In genomic region chr5:64383215-64383614, GRCm38 (mm10) we compare ENCODE assay signal across 14 mouse cellular contexts.
DNase-seq lines count a peak whose midpoint lies in the region; ATAC-seq and TF ChIP-seq lines count a peak whose summit lies in the region.
"Had no signal": no experiment of that assay in that cellular context is flagged by ENCODE, and none has a peak within 500 bp of the region (broad histone marks: within the 10 kb centered on the region; RNA-seq: fewer than 3 reads in every experiment).

No protein-coding gene starts in this region.

- H3K9me3 ChIP-seq in heart, embryonic 15.5 days (replicated peaks), result no peaks in the 10 kb centered on the region
- no peaks in the 10 kb centered on the region for H3K9me3 ChIP-seq in stomach, embryonic 14.5 days (ENCODE audit: control insufficient read depth, low read depth, low read length)
- no peaks in the 10 kb centered on the region for H3K9me3 ChIP-seq in stomach, postnatal 0 days (ENCODE audit: control insufficient read depth, low read length)
- no peaks in the 10 kb centered on the region for H3K9me3 ChIP-seq in limb, embryonic 10.5 days (replicated peaks)
- H3K9me3 ChIP-seq: forebrain, embryonic 15.5 days; G1E; heart, embryonic 12.5 days; hindbrain, embryonic 12.5 days had no signal

- no peak for DNase-seq in heart, postnatal 10 days
- DNase-seq in stomach, postnatal 0 days (ENCODE audit: low spot score), result no peak
- no peak for DNase-seq in limb, embryonic 10.5 days (ENCODE audit: low spot score)
- no peak for DNase-seq in left cerebral cortex, adult 2 months (ENCODE audit: extremely low spot score in 1 of 2, low spot score in 2 of 2)
- no peak for DNase-seq in testis, postnatal 14 days (ENCODE audit: low spot score)
- no peak for DNase-seq in MN1 (ENCODE audit: low spot score)
- DNase-seq: right cerebral cortex, adult 18-20 months had no signal

- intact Hi-C loops in heart, postnatal 10 days (cut with DNase I), result loop anchor here (2.0 kb wide), 1 partner anchor 124 kb away; no protein-coding TSS in a partner anchor
- intact Hi-C loops in left cerebral cortex, adult 2 months (cut with DNase I), result loop anchor here (2.0 kb wide), 2 partner anchors 94 to 122 kb away; no protein-coding TSS in a partner anchor

- WGBS in heart, embryonic 15.5 days, result 67% methylated on average over 4 of the region's 4 CpGs
- 45% methylated on average over 4 of the region's 4 CpGs for WGBS in stomach, embryonic 14.5 days
- 65% methylated on average over 4 of the region's 4 CpGs for WGBS in stomach, postnatal 0 days
- 39% methylated on average over 4 of the region's 4 CpGs for WGBS in limb, embryonic 10.5 days

- no peak overlapping the region for H3K9ac ChIP-seq in heart, embryonic 15.5 days
- no peak overlapping the region for H3K9ac ChIP-seq in stomach, embryonic 14.5 days (replicated peaks; ENCODE audit: low read depth, low read length)
- H3K9ac ChIP-seq in stomach, postnatal 0 days (ENCODE audit: low read length), result no peak overlapping the region
- H3K9ac ChIP-seq: forebrain, embryonic 15.5 days; heart, embryonic 12.5 days; hindbrain, embryonic 12.5 days had no signal

- TF ChIP-seq EP300 in stomach, postnatal 0 days (optimal IDR thresholded peaks at IDR 0.05), result no peak

- H3K4me2 ChIP-seq in heart, embryonic 15.5 days, result no peak overlapping the region
- H3K4me2 ChIP-seq in stomach, embryonic 14.5 days (replicated peaks; ENCODE audit: low read depth, low read length), result no peak overlapping the region
- no peak overlapping the region for H3K4me2 ChIP-seq in stomach, postnatal 0 days (replicated peaks; ENCODE audit: low read depth)
- H3K4me2 ChIP-seq: forebrain, embryonic 15.5 days; heart, embryonic 12.5 days; hindbrain, embryonic 12.5 days; midbrain, embryonic 11.5 days had no signal

- no peaks in the 10 kb centered on the region for H3K36me3 ChIP-seq in heart, embryonic 15.5 days
- H3K36me3 ChIP-seq in stomach, embryonic 14.5 days (ENCODE audit: control insufficient read depth, insufficient read depth, low read length), result no peaks in the 10 kb centered on the region
- H3K36me3 ChIP-seq in stomach, postnatal 0 days (ENCODE audit: control insufficient read depth, insufficient read depth, low read length), result no peaks in the 10 kb centered on the region
- H3K36me3 ChIP-seq in limb, embryonic 10.5 days, result no peaks in the 10 kb centered on the region
- H3K36me3 ChIP-seq: forebrain, embryonic 15.5 days; G1E; heart, embryonic 12.5 days; hindbrain, embryonic 12.5 days had no signal

- 0 out of 2 replicates have a peak overlapping the region, but pooled peaks have one; percentile 38 for H3K27ac ChIP-seq in heart, embryonic 15.5 days
- peak overlapping the region; percentile 64; the same call in 1 of the 2 replicates for H3K27ac ChIP-seq in stomach, embryonic 14.5 days (ENCODE audit: low read length)
- no peak overlapping the region for H3K27ac ChIP-seq in stomach, postnatal 0 days (replicated peaks)
- peak overlapping the region; percentile 33; the same call in 1 of the 2 replicates for H3K27ac ChIP-seq in limb, embryonic 10.5 days
- H3K27ac ChIP-seq in left cerebral cortex, adult 2 months, result no peak overlapping the region
- H3K27ac ChIP-seq: forebrain, embryonic 15.5 days; hindbrain, embryonic 12.5 days had no signal

- H3K27me3 ChIP-seq in heart, embryonic 15.5 days, result no peaks in the 10 kb centered on the region
- H3K27me3 ChIP-seq in stomach, embryonic 14.5 days (ENCODE audit: control insufficient read depth, insufficient read depth, low read length), result no peaks in the 10 kb centered on the region
- no peaks in the 10 kb centered on the region for H3K27me3 ChIP-seq in stomach, postnatal 0 days (ENCODE audit: control insufficient read depth, insufficient read depth, low read length)
- H3K27me3 ChIP-seq in limb, embryonic 10.5 days (ENCODE audit: low read depth, poor library complexity, severe bottlenecking), result no peaks in the 10 kb centered on the region
- H3K27me3 ChIP-seq: forebrain, embryonic 15.5 days; heart, embryonic 12.5 days; hindbrain, embryonic 12.5 days had no signal

- H3K4me3 ChIP-seq in heart, embryonic 15.5 days, result no peak overlapping the region
- no peak overlapping the region for H3K4me3 ChIP-seq in stomach, embryonic 14.5 days (ENCODE audit: low read depth, low read length)
- H3K4me3 ChIP-seq in stomach, postnatal 0 days (ENCODE audit: low read depth, low read length), result no peak overlapping the region
- H3K4me3 ChIP-seq in limb, embryonic 10.5 days, result no peak overlapping the region
- no peak overlapping the region for H3K4me3 ChIP-seq in left cerebral cortex, adult 2 months
- H3K4me3 ChIP-seq: forebrain, embryonic 15.5 days; heart, embryonic 12.5 days; hindbrain, embryonic 12.5 days had no signal

- no peak for TF ChIP-seq CTCF in stomach, postnatal 0 days (IDR thresholded peaks at IDR 0.05; ENCODE audit: low read depth)
- TF ChIP-seq CTCF in left cerebral cortex, adult 2 months (IDR thresholded peaks at IDR 0.05), result no peak

- ATAC-seq in heart, embryonic 15.5 days (replicated peaks; ENCODE audit: insufficient number of reproducible peaks, insufficient read depth, low FRiP score, low read depth), result no peak
- no peak for ATAC-seq in stomach, embryonic 14.5 days (ENCODE audit: insufficient number of reproducible peaks, insufficient read depth, low FRiP score, low read depth)
- ATAC-seq in stomach, postnatal 0 days (ENCODE audit: low FRiP score, low TSS enrichment), result no peak

- peaks cover 31% of the 10 kb centered on the region for H3K4me1 ChIP-seq in heart, embryonic 15.5 days (replicated peaks)
- peaks cover 35% of the 10 kb centered on the region for H3K4me1 ChIP-seq in stomach, embryonic 14.5 days (ENCODE audit: control insufficient read depth, insufficient read depth, low read length)
- H3K4me1 ChIP-seq in stomach, postnatal 0 days (replicated peaks; ENCODE audit: control insufficient read depth, insufficient read depth), result peaks cover 7% of the 10 kb centered on the region
- H3K4me1 ChIP-seq in limb, embryonic 10.5 days, result peaks cover 64% of the 10 kb centered on the region

Comparison
In these comparisons a context has a peak if more than half of its experiments do, and no peak if none do; other contexts are left out.
1. H3K27ac ChIP-seq: peak in heart, embryonic 15.5 days (single experiment), stomach, embryonic 14.5 days (single experiment) and limb, embryonic 10.5 days (single experiment); none in stomach, postnatal 0 days (single experiment) and left cerebral cortex, adult 2 months (single experiment).